ENCODE assay signal across 9 mouse cellular contexts in genomic region chr12:111738754-111739153, GRCm38 (mm10). TPM values are rescaled to one million over a fixed set of nuclear protein-coding genes. Genes with fewer than 3 reads are reported as not detected.
DNase-seq lines count a peak whose midpoint lies in the region; ATAC-seq and TF ChIP-seq lines count a peak whose summit lies in the region.
"Had no signal": no experiment of that assay in that cellular context is flagged by ENCODE, and none has a peak within 500 bp of the region (broad histone marks: within the 10 kb centered on the region; RNA-seq: fewer than 3 reads in every experiment).

No protein-coding gene starts in this region.

- no peak for TF ChIP-seq CTCF in thymus, adult 2 months (IDR thresholded peaks at IDR 0.05; ENCODE audit: borderline replicate concordance, control insufficient read depth, extremely low read depth, insufficient read depth, low read length, poor library complexity)

- WGBS in thymus, adult 2 months = 45% methylated on average over 3 of the region's 3 CpGs

- DNase-seq in cerebellum, adult 11 months = peak; percentile 61
- peak; percentile 44 for DNase-seq in thymus, adult 2 months
- DNase-seq in thymus, adult 18-20 months = no peak
- peak; percentile 45 for DNase-seq in embryo, embryonic 9.5 days (ENCODE audit: extremely low spot score)
- DNase-seq in kidney, postnatal 14 days = peak; percentile 76
- peak; percentile 74 for DNase-seq in thymus, postnatal 4 days

- no peak for TF ChIP-seq POLR2A in thymus, adult 2 months (IDR thresholded peaks at IDR 0.05; ENCODE audit: control insufficient read depth, extremely low read depth, insufficient read depth, low read length, poor library complexity)

- 0 out of 2 replicates have a peak, but pooled peaks cover 3% of the 10 kb centered on the region for H3K4me1 ChIP-seq in thymus, adult 2 months (replicated peaks; ENCODE audit: control insufficient read depth, insufficient read depth, low read length)

- ATAC-seq in cerebellum, adult (ENCODE audit: insufficient number of reproducible peaks, low FRiP score, low TSS enrichment) = no peak
- ATAC-seq in megakaryocyte, adult 5-6 weeks (ENCODE audit: poor library complexity, severe bottlenecking) = peak; percentile 54; the same call in 1 of the 2 replicates

- no peaks in the 10 kb centered on the region for H3K36me3 ChIP-seq in thymus, adult 2 months (ENCODE audit: control insufficient read depth, insufficient read depth, low read length)
- H3K36me3 ChIP-seq: lung, embryonic 15.5 days had no signal

- H3K27ac ChIP-seq in thymus, adult 2 months (ENCODE audit: control insufficient read depth, insufficient read depth, low read length) = no peak overlapping the region
- H3K27ac ChIP-seq: lung, embryonic 15.5 days had no signal

- no peak overlapping the region for H3K4me3 ChIP-seq in thymus, adult 2 months (ENCODE audit: control insufficient read depth, insufficient read depth, low read length)
- H3K4me3 ChIP-seq: lung, embryonic 15.5 days had no signal

- no peaks in the 10 kb centered on the region for H3K27me3 ChIP-seq in thymus, adult 2 months (ENCODE audit: control insufficient read depth, insufficient read depth, low read length)
- H3K27me3 ChIP-seq: lung, embryonic 15.5 days had no signal

RNA-seq across cellular contexts. Expression of gene Klc1, which starts 19.9 kb away (rescaled TPM):
- 79.5 and 85.0 TPM in 2 replicates for polyA plus RNA-seq in thymus, adult 2 months (2012; rRNA removed)
- 36.3 and 36.7 TPM in 2 replicates for total RNA-seq in megakaryocyte, adult 5-6 weeks (2015)
- 72.7 and 83.1 TPM in 2 replicates for total RNA-seq in megakaryocyte, adult 5-6 weeks (2017)

RNA-seq across cellular contexts. Expression of gene Apopt1, which starts 25.7 kb away (rescaled TPM):
- 32.3 and 38.8 TPM in 2 replicates for polyA plus RNA-seq in thymus, adult 2 months (2012; rRNA removed)
- 44.6 and 45.0 TPM in 2 replicates for total RNA-seq in megakaryocyte, adult 5-6 weeks (2015)
- total RNA-seq in megakaryocyte, adult 5-6 weeks (2017) = 60.6 and 61.0 TPM in 2 replicates

RNA-seq across cellular contexts. Expression of gene Bag5, which starts 25.7 kb away (rescaled TPM):
- polyA plus RNA-seq in thymus, adult 2 months (2012; rRNA removed) = 12.8 and 16.6 TPM in 2 replicates
- 10.8 and 11.4 TPM in 2 replicates for total RNA-seq in megakaryocyte, adult 5-6 weeks (2015)
- total RNA-seq in megakaryocyte, adult 5-6 weeks (2017) = 19.1 and 21.8 TPM in 2 replicates

Comparison
In these comparisons a context has a peak if more than half of its experiments do, and no peak if none do; other contexts are left out.
1. DNase-seq: peak in cerebellum, adult 11 months (single experiment), thymus, adult 2 months (single experiment), embryo, embryonic 9.5 days (single experiment), kidney, postnatal 14 days (single experiment) and thymus, postnatal 4 days (single experiment); none in thymus, adult 18-20 months (0 of 2).